Mouse (Mus musculus): ENCODE results near the gene Vwa3b. TPM values are rescaled to one million over a fixed set of nuclear protein-coding genes. Genes with fewer than 3 reads are reported as not detected.

Vwa3b gene
- polyA plus RNA-seq, 1 experiment from 2014 or later, result 0.99 TPM

GRCm38 (mm10) chr1:37065658-37066412 is 39.4 kb downstream of the Vwa3b start:
- H3K27me3 ChIP-seq (ENCODE audit: control insufficient read depth, insufficient read depth, low read depth, low read length), result no peaks in the 10 kb centered on the region
- H3K27ac ChIP-seq (ENCODE audit: low read length), result no peak overlapping the region
- no peaks in the 10 kb centered on the region for H3K36me3 ChIP-seq (ENCODE audit: control insufficient read depth, insufficient read depth, low read length)
- H3K4me2 ChIP-seq (ENCODE audit: low read length), result no peak overlapping the region
- no peak overlapping the region for H3K4me3 ChIP-seq (ENCODE audit: low read depth, low read length)
- no peaks in the 10 kb centered on the region; the same call in 1 of the 2 replicates for H3K4me1 ChIP-seq (ENCODE audit: control insufficient read depth, insufficient read depth, low read length)
- no peaks in the 10 kb centered on the region for H3K9me3 ChIP-seq (replicated peaks; ENCODE audit: control insufficient read depth, low read length, poor library complexity, severe bottlenecking)
- ATAC-seq, result no peak
- 91% methylated on average over 11 of the region's 11 CpGs for WGBS
- H3K9ac ChIP-seq (ENCODE audit: low read depth, low read length), result no peak overlapping the region

DNA sequence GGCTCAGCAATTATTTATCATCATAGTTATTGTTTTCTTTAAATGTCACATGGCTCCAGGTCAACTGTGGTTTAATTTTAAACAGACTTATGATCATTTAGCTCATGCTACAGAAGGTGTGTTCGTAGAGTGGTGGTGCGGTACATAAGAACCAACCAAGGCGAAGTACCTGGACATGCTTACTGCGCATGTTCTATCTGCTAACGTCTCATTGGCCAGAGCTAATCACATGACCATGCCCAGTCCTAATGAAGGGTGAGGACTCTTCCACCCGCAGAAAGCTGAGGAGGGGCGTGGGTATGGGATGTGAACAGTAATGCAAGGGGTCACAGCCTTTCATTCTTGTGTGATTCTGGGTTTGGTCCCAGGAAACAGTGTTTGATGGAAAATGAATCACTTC is 49.4 kb downstream of the Vwa3b start:
- ATAC-seq, result no peak

DNA sequence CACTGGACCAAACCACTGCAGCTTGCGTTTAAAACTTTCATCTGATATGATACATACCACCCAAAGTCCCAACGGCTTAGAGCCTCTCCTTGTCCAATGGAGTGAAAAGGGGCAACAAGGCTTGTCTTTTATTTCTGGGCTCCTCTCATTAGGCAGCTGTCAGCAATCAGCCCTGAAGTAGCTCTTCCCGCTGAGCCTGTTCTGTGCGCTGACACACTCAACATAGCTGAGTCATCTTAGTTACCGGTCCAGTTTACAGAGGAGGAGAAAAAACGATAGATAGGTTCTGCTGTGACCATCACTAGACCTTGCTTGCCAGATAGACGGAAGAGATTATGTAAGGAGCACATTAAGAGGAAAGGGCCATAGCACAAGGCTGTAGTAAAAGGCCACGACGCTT is 50.9 kb downstream of the Vwa3b start:
- Histone ChIP-seq H3K27ac (ENCODE audit: low read length) (no peak overlapping the region), H3K36me3 (ENCODE audit: control insufficient read depth, insufficient read depth, low read length) (no peaks in the 10 kb centered on the region), H3K9ac (ENCODE audit: low read depth, low read length) (no peak overlapping the region), H3K4me1 (ENCODE audit: control insufficient read depth, insufficient read depth, low read length) (no peaks in the 10 kb centered on the region), H3K4me2 (ENCODE audit: low read length) (no peak overlapping the region), H3K27me3 (ENCODE audit: control insufficient read depth, insufficient read depth, low read depth, low read length) (no peaks in the 10 kb centered on the region), H3K4me3 (ENCODE audit: low read depth, low read length) (no peak overlapping the region), H3K9me3 (replicated peaks; ENCODE audit: control insufficient read depth, low read length, poor library complexity, severe bottlenecking) (no peaks in the 10 kb centered on the region)
- no peak for ATAC-seq
- WGBS, result 86% methylated on average over 9 of the region's 9 CpGs

More for the DNA sequence above, 49.4 kb downstream of the Vwa3b start:
- no peak overlapping the region for H3K4me2 ChIP-seq (ENCODE audit: low read length)
- no peaks in the 10 kb centered on the region for H3K27me3 ChIP-seq (ENCODE audit: control insufficient read depth, insufficient read depth, low read depth, low read length)
- no peaks in the 10 kb centered on the region for H3K4me1 ChIP-seq (ENCODE audit: control insufficient read depth, insufficient read depth, low read length)
- H3K27ac ChIP-seq (ENCODE audit: low read length), result no peak overlapping the region
- 95% methylated on average over 7 of the region's 7 CpGs for WGBS
- no peak overlapping the region for H3K9ac ChIP-seq (ENCODE audit: low read depth, low read length)
- no peaks in the 10 kb centered on the region for H3K9me3 ChIP-seq (replicated peaks; ENCODE audit: control insufficient read depth, low read length, poor library complexity, severe bottlenecking)
- H3K36me3 ChIP-seq (ENCODE audit: control insufficient read depth, insufficient read depth, low read length), result no peaks in the 10 kb centered on the region
- no peak overlapping the region for H3K4me3 ChIP-seq (ENCODE audit: low read depth, low read length)

- ATAC-seq, result no peak
- Histone ChIP-seq H3K4me1 (ENCODE audit: control insufficient read depth, insufficient read depth, low read length) (no peaks in the 10 kb centered on the region), H3K4me2 (ENCODE audit: low read length) (no peak overlapping the region), H3K9ac (ENCODE audit: low read depth, low read length) (no peak overlapping the region), H3K27ac (ENCODE audit: low read length) (no peak overlapping the region), H3K4me3 (ENCODE audit: low read depth, low read length) (no peak overlapping the region), H3K9me3 (replicated peaks; ENCODE audit: control insufficient read depth, low read length, poor library complexity, severe bottlenecking) (no peaks in the 10 kb centered on the region), H3K36me3 (ENCODE audit: control insufficient read depth, insufficient read depth, low read length) (no peaks in the 10 kb centered on the region), H3K27me3 (ENCODE audit: control insufficient read depth, insufficient read depth, low read depth, low read length) (no peaks in the 10 kb centered on the region)
- 76% methylated on average over 14 of the region's 14 CpGs for WGBS
Measured at GRCm38 (mm10) chr1:37077955-37078549, 51.7 kb downstream of the Vwa3b start.

DNA sequence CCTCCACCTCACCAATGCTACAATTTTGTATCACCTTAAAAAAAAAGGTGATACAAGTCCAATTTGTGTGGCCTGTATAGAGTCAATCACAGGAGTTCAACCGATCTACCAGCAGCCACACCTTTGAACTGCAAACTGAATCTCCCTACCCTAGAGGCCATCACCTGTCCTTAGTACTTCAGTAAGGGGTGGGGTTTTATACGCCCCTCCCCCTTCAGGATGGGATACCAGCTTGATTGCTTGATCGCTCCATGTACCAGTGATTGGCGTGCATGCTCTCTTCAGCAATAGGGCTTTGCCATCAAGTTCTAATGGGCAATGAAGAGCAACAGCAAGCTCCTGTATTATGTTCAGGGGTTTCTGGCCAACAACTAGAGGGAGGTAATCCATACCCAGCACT is 54.0 kb downstream of the Vwa3b start:
- Histone ChIP-seq H3K9me3 (replicated peaks; ENCODE audit: control insufficient read depth, low read length, poor library complexity, severe bottlenecking) (no peaks in the 10 kb centered on the region), H3K9ac (ENCODE audit: low read depth, low read length) (no peak overlapping the region), H3K36me3 (ENCODE audit: control insufficient read depth, insufficient read depth, low read length) (no peaks in the 10 kb centered on the region), H3K27ac (ENCODE audit: low read length) (no peak overlapping the region), H3K4me1 (ENCODE audit: control insufficient read depth, insufficient read depth, low read length) (no peaks in the 10 kb centered on the region), H3K4me3 (ENCODE audit: low read depth, low read length) (no peak overlapping the region), H3K4me2 (ENCODE audit: low read length) (no peak overlapping the region), H3K27me3 (ENCODE audit: control insufficient read depth, insufficient read depth, low read depth, low read length) (no peaks in the 10 kb centered on the region)
- WGBS, result 82% methylated on average over 4 of the region's 4 CpGs
- no peak for ATAC-seq

DNA sequence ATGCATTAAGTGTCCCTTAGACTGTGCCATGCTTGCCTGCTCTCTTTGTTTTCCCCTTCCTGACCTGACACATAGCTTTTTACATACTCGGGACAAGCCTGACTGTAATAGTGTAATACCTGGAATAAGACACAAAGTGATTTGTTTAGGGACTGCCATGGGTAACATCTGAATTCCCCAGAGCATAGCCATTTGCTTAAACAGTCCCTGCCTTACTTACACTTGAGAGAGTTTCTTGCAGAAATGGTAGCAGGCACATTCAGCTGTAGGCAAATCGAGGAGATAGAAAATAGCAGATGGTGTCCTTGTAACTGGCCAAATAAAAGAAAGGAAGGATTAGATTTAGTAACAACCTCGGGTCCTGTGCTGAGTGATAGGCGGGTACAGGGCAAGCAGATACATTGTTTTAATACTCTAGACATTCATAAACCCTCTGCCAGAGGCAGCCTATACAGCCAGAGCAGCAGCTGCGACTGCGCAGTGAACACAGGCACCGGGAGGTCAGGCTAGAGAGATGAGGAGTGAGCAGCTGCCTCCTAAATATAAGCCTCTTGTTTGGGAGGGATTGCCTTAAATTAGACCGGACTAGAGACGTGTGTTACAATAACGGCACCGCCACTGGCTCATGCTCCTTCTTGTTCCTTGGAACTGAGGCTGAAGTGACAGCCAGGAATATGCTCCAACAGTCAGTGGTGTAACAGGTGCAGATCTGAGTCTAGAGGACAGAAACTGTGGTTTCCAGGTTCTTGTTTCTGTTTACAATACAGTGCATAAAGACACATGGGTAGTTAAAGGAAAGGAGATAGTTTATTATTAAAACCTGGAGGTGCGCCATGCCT is 55.2 kb downstream of the Vwa3b start:
- Histone ChIP-seq H3K27ac (ENCODE audit: low read length) (no peak overlapping the region), H3K4me2 (ENCODE audit: low read length) (peak overlapping the region; percentile 4; the same call in 1 of the 2 replicates), H3K9me3 (replicated peaks; ENCODE audit: control insufficient read depth, low read length, poor library complexity, severe bottlenecking) (no peaks in the 10 kb centered on the region), H3K4me3 (ENCODE audit: low read depth, low read length) (no peak overlapping the region), H3K27me3 (ENCODE audit: control insufficient read depth, insufficient read depth, low read depth, low read length) (no peaks in the 10 kb centered on the region), H3K36me3 (ENCODE audit: control insufficient read depth, insufficient read depth, low read length) (no peaks in the 10 kb centered on the region), H3K9ac (ENCODE audit: low read depth, low read length) (no peak overlapping the region), H3K4me1 (ENCODE audit: control insufficient read depth, insufficient read depth, low read length) (no peaks in the 10 kb centered on the region)
- ATAC-seq, result peak; percentile 51; the same call in 1 of the 2 replicates
- WGBS, result 29% methylated on average over 12 of the region's 12 CpGs

DNA sequence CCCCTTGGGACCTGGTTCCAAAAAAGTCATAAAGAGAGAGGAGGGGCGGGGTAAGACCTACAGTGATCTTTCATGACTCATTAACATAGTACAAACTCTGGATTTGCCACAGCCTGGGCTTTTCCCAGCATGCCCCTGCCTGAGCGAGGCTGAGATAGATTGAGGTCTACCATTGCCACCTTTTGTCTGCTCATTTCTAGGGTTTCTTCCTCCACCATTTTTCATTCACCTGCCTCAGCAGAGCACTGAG is 55.7 kb downstream of the Vwa3b start:
- H3K9me3 ChIP-seq (replicated peaks; ENCODE audit: control insufficient read depth, low read length, poor library complexity, severe bottlenecking), result no peaks in the 10 kb centered on the region
- 76% methylated on average over 2 of the region's 2 CpGs for WGBS
- H3K9ac ChIP-seq (ENCODE audit: low read depth, low read length), result no peak overlapping the region
- no peaks in the 10 kb centered on the region for H3K4me1 ChIP-seq (ENCODE audit: control insufficient read depth, insufficient read depth, low read length)
- no peaks in the 10 kb centered on the region for H3K36me3 ChIP-seq (ENCODE audit: control insufficient read depth, insufficient read depth, low read length)
- H3K4me3 ChIP-seq (ENCODE audit: low read depth, low read length), result no peak overlapping the region
- no peaks in the 10 kb centered on the region for H3K27me3 ChIP-seq (ENCODE audit: control insufficient read depth, insufficient read depth, low read depth, low read length)
- ATAC-seq, result no peak
- no peak overlapping the region for H3K4me2 ChIP-seq (ENCODE audit: low read length)
- no peak overlapping the region for H3K27ac ChIP-seq (ENCODE audit: low read length)

DNA sequence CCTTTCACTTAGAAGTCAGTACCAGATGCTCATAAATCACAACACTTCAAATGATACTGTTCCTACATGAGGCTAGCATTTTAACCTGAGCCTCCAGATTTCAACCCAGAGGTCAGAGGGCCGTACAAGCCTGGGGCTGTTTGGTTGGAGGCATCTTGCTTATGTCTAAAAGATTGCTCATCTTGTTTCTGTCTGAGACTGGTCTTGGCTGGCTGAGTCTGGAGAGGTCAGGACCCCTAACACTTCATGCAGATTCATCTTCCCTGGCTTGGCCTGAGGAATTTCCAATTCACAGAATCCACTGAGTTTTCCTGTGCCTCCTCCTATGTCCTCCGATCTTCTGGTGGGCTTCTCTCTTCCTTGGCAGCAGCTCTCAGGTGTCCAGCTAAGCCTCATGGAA is 57.7 kb downstream of the Vwa3b start:
- 79% methylated on average over 2 of the region's 2 CpGs for WGBS
- Histone ChIP-seq H3K36me3 (ENCODE audit: control insufficient read depth, insufficient read depth, low read length) (no peaks in the 10 kb centered on the region), H3K9ac (ENCODE audit: low read depth, low read length) (no peak overlapping the region), H3K27me3 (ENCODE audit: control insufficient read depth, insufficient read depth, low read depth, low read length) (no peaks in the 10 kb centered on the region), H3K9me3 (replicated peaks; ENCODE audit: control insufficient read depth, low read length, poor library complexity, severe bottlenecking) (no peaks in the 10 kb centered on the region), H3K27ac (ENCODE audit: low read length) (no peak overlapping the region), H3K4me1 (ENCODE audit: control insufficient read depth, insufficient read depth, low read length) (no peaks in the 10 kb centered on the region), H3K4me2 (ENCODE audit: low read length) (no peak overlapping the region), H3K4me3 (ENCODE audit: low read depth, low read length) (no peak overlapping the region)
- no peak for ATAC-seq

DNA sequence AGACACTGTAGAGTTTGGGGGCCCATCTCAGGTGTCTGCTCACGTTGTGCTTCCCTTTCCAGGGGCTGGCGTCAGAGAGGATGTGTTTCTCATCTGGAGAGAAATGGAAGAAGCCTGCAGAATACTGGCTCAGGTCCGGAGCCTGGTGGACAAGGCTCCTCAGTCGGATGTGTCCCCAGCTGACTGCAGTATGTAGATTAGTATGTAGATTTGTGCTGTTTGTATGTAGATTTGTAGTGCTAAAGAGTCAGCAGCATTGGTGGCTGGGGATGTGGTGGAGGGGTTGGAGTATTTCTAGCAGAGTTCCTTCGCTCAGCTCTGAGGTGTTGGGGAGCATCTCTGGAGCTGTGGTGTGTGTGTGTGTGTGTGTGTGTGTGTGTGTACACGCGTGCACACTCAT is 58.8 kb downstream of the Vwa3b start:
- Histone ChIP-seq H3K4me2 (ENCODE audit: low read length) (no peak overlapping the region), H3K9ac (ENCODE audit: low read depth, low read length) (no peak overlapping the region), H3K27ac (ENCODE audit: low read length) (no peak overlapping the region), H3K36me3 (ENCODE audit: control insufficient read depth, insufficient read depth, low read length) (no peaks in the 10 kb centered on the region), H3K4me3 (ENCODE audit: low read depth, low read length) (no peak overlapping the region), H3K4me1 (ENCODE audit: control insufficient read depth, insufficient read depth, low read length) (no peaks in the 10 kb centered on the region), H3K27me3 (ENCODE audit: control insufficient read depth, insufficient read depth, low read depth, low read length) (no peaks in the 10 kb centered on the region), H3K9me3 (replicated peaks; ENCODE audit: control insufficient read depth, low read length, poor library complexity, severe bottlenecking) (no peaks in the 10 kb centered on the region)
- 57% methylated on average over 7 of the region's 7 CpGs for WGBS
- ATAC-seq, result no peak

Data from midbrain, embryonic 16.5 days (tissue).